Comparison of ENCODE assay signal across 36 mouse cellular contexts in genomic region chr5:149510323-149510722, GRCm38 (mm10). TPM values are rescaled to one million over a fixed set of nuclear protein-coding genes. Genes with fewer than 3 reads are reported as not detected.
DNase-seq lines count a peak whose midpoint lies in the region; ATAC-seq lines count a peak whose summit lies in the region.
"Had no signal": no experiment of that assay in that cellular context is flagged by ENCODE, and none has a peak within 500 bp of the region (broad histone marks: within the 10 kb centered on the region; RNA-seq: fewer than 3 reads in every experiment).

No protein-coding gene starts in this region.

- no peaks in the 10 kb centered on the region for H3K9me3 ChIP-seq in hindbrain, embryonic 12.5 days (replicated peaks)
- H3K9me3 ChIP-seq in hindbrain, embryonic 10.5 days, result no peaks in the 10 kb centered on the region
- 0 out of 2 replicates have a peak, but pooled peaks cover 5% of the 10 kb centered on the region for H3K9me3 ChIP-seq in forebrain, embryonic 12.5 days
- 0 out of 2 replicates have a peak, but pooled peaks cover 4% of the 10 kb centered on the region for H3K9me3 ChIP-seq in hindbrain, embryonic 14.5 days (ENCODE audit: control insufficient read depth, low read length)
- no peaks in the 10 kb centered on the region for H3K9me3 ChIP-seq in heart, embryonic 10.5 days
- H3K9me3 ChIP-seq in embryonic facial prominence, embryonic 10.5 days, result no peaks in the 10 kb centered on the region
- H3K9me3 ChIP-seq: liver, embryonic 15.5 days; midbrain, embryonic 15.5 days had no signal

- H3K27ac ChIP-seq in hindbrain, embryonic 12.5 days, result 0 out of 2 replicates have a peak overlapping the region, but pooled peaks have one; percentile 40
- H3K27ac ChIP-seq in hindbrain, embryonic 10.5 days, result no peak overlapping the region
- peak overlapping the region; percentile 70 for H3K27ac ChIP-seq in forebrain, embryonic 12.5 days
- 0 out of 2 replicates have a peak overlapping the region, but pooled peaks have one; percentile 26 for H3K27ac ChIP-seq in hindbrain, embryonic 14.5 days
- H3K27ac ChIP-seq in heart, embryonic 10.5 days, result no peak overlapping the region
- H3K27ac ChIP-seq in embryonic facial prominence, embryonic 10.5 days (replicated peaks), result no peak overlapping the region
- H3K27ac ChIP-seq: gastrocnemius, adult 2 months; limb, embryonic 12.5 days; liver, embryonic 15.5 days; midbrain, embryonic 10.5 days; midbrain, embryonic 15.5 days; stomach, postnatal 0 days had no signal

- no peak overlapping the region for H3K4me2 ChIP-seq in hindbrain, embryonic 12.5 days (replicated peaks)
- H3K4me2 ChIP-seq in forebrain, embryonic 12.5 days, result no peak overlapping the region
- no peak overlapping the region for H3K4me2 ChIP-seq in hindbrain, embryonic 14.5 days (replicated peaks)
- H3K4me2 ChIP-seq: heart, embryonic 12.5 days; limb, embryonic 12.5 days; liver, embryonic 15.5 days; lung, embryonic 14.5 days; midbrain, embryonic 15.5 days had no signal

- no peak for ATAC-seq in hindbrain, embryonic 12.5 days (ENCODE audit: low FRiP score)
- ATAC-seq in forebrain, embryonic 12.5 days (ENCODE audit: low FRiP score), result no peak
- ATAC-seq in hindbrain, embryonic 14.5 days (ENCODE audit: low FRiP score), result no peak
- ATAC-seq: inflammation-experienced regulatory T-cells, adult 6 months; midbrain, embryonic 15.5 days; Patski had no signal

- no peak overlapping the region for H3K9ac ChIP-seq in hindbrain, embryonic 12.5 days
- H3K9ac ChIP-seq in forebrain, embryonic 12.5 days, result no peak overlapping the region
- no peak overlapping the region for H3K9ac ChIP-seq in hindbrain, embryonic 14.5 days
- H3K9ac ChIP-seq: heart, embryonic 12.5 days; limb, embryonic 12.5 days; liver, embryonic 15.5 days; lung, embryonic 14.5 days; midbrain, embryonic 15.5 days had no signal

- H3K4me1 ChIP-seq in hindbrain, embryonic 12.5 days, result peaks cover 34% of the 10 kb centered on the region
- H3K4me1 ChIP-seq in hindbrain, embryonic 10.5 days (replicated peaks), result peaks cover 36% of the 10 kb centered on the region
- H3K4me1 ChIP-seq in forebrain, embryonic 12.5 days, result peaks cover 36% of the 10 kb centered on the region
- H3K4me1 ChIP-seq in hindbrain, embryonic 14.5 days (replicated peaks; ENCODE audit: control insufficient read depth, insufficient read depth, low read length), result peaks cover 21% of the 10 kb centered on the region
- H3K4me1 ChIP-seq in heart, embryonic 10.5 days, result peaks cover 33% of the 10 kb centered on the region
- H3K4me1 ChIP-seq in embryonic facial prominence, embryonic 10.5 days, result peaks cover 20% of the 10 kb centered on the region
- H3K4me1 ChIP-seq: liver, embryonic 15.5 days had no signal

- no peaks in the 10 kb centered on the region for H3K36me3 ChIP-seq in hindbrain, embryonic 12.5 days
- no peaks in the 10 kb centered on the region for H3K36me3 ChIP-seq in hindbrain, embryonic 10.5 days
- H3K36me3 ChIP-seq in forebrain, embryonic 12.5 days (replicated peaks), result no peaks in the 10 kb centered on the region
- no peaks in the 10 kb centered on the region for H3K36me3 ChIP-seq in hindbrain, embryonic 14.5 days (replicated peaks; ENCODE audit: control insufficient read depth, insufficient read depth)
- H3K36me3 ChIP-seq in heart, embryonic 10.5 days, result no peaks in the 10 kb centered on the region
- no peaks in the 10 kb centered on the region for H3K36me3 ChIP-seq in embryonic facial prominence, embryonic 10.5 days (replicated peaks)
- H3K36me3 ChIP-seq: heart, embryonic 12.5 days; limb, embryonic 12.5 days; liver, embryonic 15.5 days; midbrain, embryonic 10.5 days; midbrain, embryonic 15.5 days had no signal

- H3K4me3 ChIP-seq in hindbrain, embryonic 12.5 days, result no peak overlapping the region
- no peak overlapping the region for H3K4me3 ChIP-seq in hindbrain, embryonic 10.5 days
- no peak overlapping the region for H3K4me3 ChIP-seq in forebrain, embryonic 12.5 days (replicated peaks)
- H3K4me3 ChIP-seq in hindbrain, embryonic 14.5 days (replicated peaks; ENCODE audit: low read length), result no peak overlapping the region
- no peak overlapping the region for H3K4me3 ChIP-seq in heart, embryonic 10.5 days
- H3K4me3 ChIP-seq in embryonic facial prominence, embryonic 10.5 days, result no peak overlapping the region
- H3K4me3 ChIP-seq: gastrocnemius, adult 2 months; heart, embryonic 12.5 days; limb, embryonic 12.5 days; liver, embryonic 15.5 days; midbrain, embryonic 10.5 days; midbrain, embryonic 15.5 days had no signal

- no peak for DNase-seq in hindbrain, embryonic 10.5 days (ENCODE audit: low spot score)
- DNase-seq in brain, adult 2 months (ENCODE audit: low read depth, low spot score), result peak; percentile 56
- DNase-seq in hindbrain, embryonic 14.5 days (ENCODE audit: low spot score), result no peak
- DNase-seq in heart, embryonic 10.5 days (ENCODE audit: low spot score), result no peak
- no peak for DNase-seq in embryonic facial prominence, embryonic 10.5 days (ENCODE audit: low spot score)
- no peak for DNase-seq in layer of hippocampus, postnatal 10 days (ENCODE audit: low spot score in 2 of 2)
- DNase-seq: adrenal gland, postnatal 10 days; cerebellum, adult 2 months; cerebellum, postnatal 25 days; gastrocnemius, adult 2 months; gastrocnemius, postnatal 36 days; heart, adult 18-20 months; heart, postnatal 4 days; kidney, adult 8-10 months; kidney, postnatal 10 days; layer of hippocampus, adult 9-11 months; lung, embryonic 14.5 days; lung, postnatal 14 days; right cerebral cortex, postnatal 4 days; thymus, adult 18-20 months; thymus, postnatal 25 days had no signal

- 54% methylated on average over 13 of the region's 13 CpGs for WGBS in hindbrain, embryonic 12.5 days
- 82% methylated on average over 13 of the region's 13 CpGs for WGBS in hindbrain, embryonic 10.5 days
- whole genome bisulfite sequencing in forebrain, embryonic 12.5 days, result 43% methylated on average over 13 of the region's 13 CpGs
- 38% methylated on average over 13 of the region's 13 CpGs for WGBS in hindbrain, embryonic 14.5 days
- 80% methylated on average over 13 of the region's 13 CpGs for WGBS in heart, embryonic 10.5 days
- WGBS in embryonic facial prominence, embryonic 10.5 days, result 83% methylated on average over 13 of the region's 13 CpGs

- H3K27me3 ChIP-seq in hindbrain, embryonic 12.5 days, result no peaks in the 10 kb centered on the region
- peaks cover 19% of the 10 kb centered on the region for H3K27me3 ChIP-seq in hindbrain, embryonic 10.5 days (ENCODE audit: insufficient read depth, poor library complexity, severe bottlenecking)
- peaks cover under 1% of the 10 kb centered on the region; the same call in 1 of the 2 replicates for H3K27me3 ChIP-seq in forebrain, embryonic 12.5 days
- no peaks in the 10 kb centered on the region for H3K27me3 ChIP-seq in hindbrain, embryonic 14.5 days (ENCODE audit: control insufficient read depth, insufficient read depth, low read length)
- no peaks in the 10 kb centered on the region for H3K27me3 ChIP-seq in heart, embryonic 10.5 days (ENCODE audit: insufficient read depth, poor library complexity, severe bottlenecking)
- peaks cover 9% of the 10 kb centered on the region; the same call in 1 of the 2 replicates for H3K27me3 ChIP-seq in embryonic facial prominence, embryonic 10.5 days (replicated peaks; ENCODE audit: low read depth, poor library complexity, severe bottlenecking)
- H3K27me3 ChIP-seq: heart, embryonic 12.5 days; limb, embryonic 12.5 days; liver, embryonic 15.5 days; midbrain, embryonic 15.5 days; Patski had no signal

RNA-seq across cellular contexts. Expression of gene Wdr95, which starts 18.2 kb away (rescaled TPM):
- polyA plus RNA-seq in hindbrain, embryonic 12.5 days (2016; fragmentation: Nextera tagmentation; extraction: Ambion mirVana), result not detected in 2 replicates
- polyA plus RNA-seq in hindbrain, embryonic 10.5 days (2016; fragmentation: Nextera tagmentation; extraction: Ambion mirVana), result 0.08 TPM in 1 of 2 replicates, not detected in the other
- 0.17 and 0.68 TPM in 2 replicates for polyA plus RNA-seq in forebrain, embryonic 12.5 days (2016; fragmentation: Nextera tagmentation; extraction: Ambion mirVana)
- 0.36 TPM in 1 of 2 replicates, not detected in the other for polyA plus RNA-seq in hindbrain, embryonic 14.5 days (2014; fragmentation: Nextera tagmentation; extraction: Ambion mirVana)
- polyA plus RNA-seq in heart, embryonic 10.5 days (2016; fragmentation: Nextera tagmentation; extraction: Ambion mirVana), result not detected in 2 replicates
- not detected in 2 replicates for polyA plus RNA-seq in embryonic facial prominence, embryonic 10.5 days (2016; fragmentation: Nextera tagmentation; extraction: Ambion mirVana)
- total RNA-seq in layer of hippocampus, postnatal 10 days (2021), result 1 to 10 TPM in 1 of 2 experiments, under 1 TPM in 1; 0.91 to 2.1 TPM
- total RNA-seq: heart, adult 18-20 months; liver, adult 2 months; MEL had no signal
- polyA plus RNA-seq: embryonic facial prominence, embryonic 11.5 days; large intestine, adult 2 months; limb, embryonic 12.5 days; liver, adult 2 months; liver, embryonic 15.5 days; lung, embryonic 14.5 days; midbrain, embryonic 10.5 days; neural tube, embryonic 11.5 days; stomach, postnatal 0 days had no signal

Comparison
In these comparisons a context has a peak if more than half of its experiments do, and no peak if none do; other contexts are left out.
1. H3K27ac ChIP-seq: peak in hindbrain, embryonic 12.5 days (single experiment), forebrain, embryonic 12.5 days (single experiment) and hindbrain, embryonic 14.5 days (single experiment); none in hindbrain, embryonic 10.5 days (single experiment), heart, embryonic 10.5 days (single experiment) and embryonic facial prominence, embryonic 10.5 days (single experiment).